Mouse (Mus musculus): ENCODE results near the gene Ankrd65. TPM values are rescaled to one million over a fixed set of nuclear protein-coding genes. Genes with fewer than 3 reads are reported as not detected.
"Not testable (repeated sequence)": the region's sequence is repeated elsewhere in the genome, so short reads cannot be mapped to it uniquely, and the experiment has no call there.

Gene Ankrd65
- total RNA-seq, 2 experiments from 2014 or later = not detected

GRCm38 (mm10) chr4:155774971-155775740, 15.1 kb upstream of the Ankrd65 start:
- ATAC-seq (ENCODE audit: poor library complexity, severe bottlenecking) = peak; percentile 51

GRCm38 (mm10) chr4:155775855-155776254, 14.4 kb upstream of the Ankrd65 start:
- ATAC-seq (ENCODE audit: poor library complexity, severe bottlenecking) = no peak

- ATAC-seq (ENCODE audit: poor library complexity, severe bottlenecking) = no peak
These were observed 13.4 kb upstream of the Ankrd65 start for GRCm38 (mm10) chr4:155776704-155777335.

GRCm38 (mm10) chr4:155777816-155778215, 12.4 kb upstream of the Ankrd65 start:
- ATAC-seq (ENCODE audit: poor library complexity, severe bottlenecking) = no peak

- no peak for ATAC-seq (ENCODE audit: poor library complexity, severe bottlenecking)
These were observed 10.7 kb upstream of the Ankrd65 start for GRCm38 (mm10) chr4:155779498-155779897.

GRCm38 (mm10) chr4:155780895-155781294, 9.3 kb upstream of the Ankrd65 start:
- ATAC-seq (ENCODE audit: poor library complexity, severe bottlenecking) = no peak

GRCm38 (mm10) chr4:155783486-155784080, 6.7 kb upstream of the Ankrd65 start:
- ATAC-seq (ENCODE audit: poor library complexity, severe bottlenecking) = no peak

- ATAC-seq (ENCODE audit: poor library complexity, severe bottlenecking) = peak; percentile 80
These were observed 6.0 kb upstream of the Ankrd65 start for GRCm38 (mm10) chr4:155784081-155784701.

GRCm38 (mm10) chr4:155785246-155785645, 5.0 kb upstream of the Ankrd65 start:
- ATAC-seq (ENCODE audit: poor library complexity, severe bottlenecking) = no peak

- ATAC-seq (ENCODE audit: poor library complexity, severe bottlenecking) = no peak
These were observed 4.4 kb upstream of the Ankrd65 start, which contains the start of gene Tmem88b for GRCm38 (mm10) chr4:155785819-155786218. TSS of gene Tmem88b (minus strand) at chr4:155785874.

- ATAC-seq (ENCODE audit: poor library complexity, severe bottlenecking) = no peak
These were observed 1.9 kb upstream of the Ankrd65 start for GRCm38 (mm10) chr4:155788300-155788699.

- ATAC-seq (ENCODE audit: poor library complexity, severe bottlenecking) = not testable (repeated sequence)
These were observed 1.4 kb upstream of the Ankrd65 start for GRCm38 (mm10) chr4:155788833-155789232.

GRCm38 (mm10) chr4:155790650-155791161, 467 bp downstream of the Ankrd65 start:
- no peak for ATAC-seq (ENCODE audit: poor library complexity, severe bottlenecking)

GRCm38 (mm10) chr4:155791240-155791933, 1.1 kb downstream of the Ankrd65 start:
- ATAC-seq (ENCODE audit: poor library complexity, severe bottlenecking) = no peak

GRCm38 (mm10) chr4:155793730-155794129, 3.5 kb downstream of the Ankrd65 start:
- no peak for ATAC-seq (ENCODE audit: poor library complexity, severe bottlenecking)

- no peak for ATAC-seq (ENCODE audit: poor library complexity, severe bottlenecking)
These were observed 11.8 kb downstream of the Ankrd65 start for GRCm38 (mm10) chr4:155802075-155802474.

- 0 out of 2 replicates have a peak, but pooled peaks have one; percentile 20 for ATAC-seq (ENCODE audit: poor library complexity, severe bottlenecking)
These were observed 12.6 kb downstream of the Ankrd65 start, which contains the start of gene Mrpl20 for GRCm38 (mm10) chr4:155802741-155803339. TSS of gene Mrpl20 (plus strand) at chr4:155802878.

- ATAC-seq (ENCODE audit: poor library complexity, severe bottlenecking) = peak; percentile 100
These were observed 13.3 kb downstream of the Ankrd65 start for GRCm38 (mm10) chr4:155803340-155804041.

GRCm38 (mm10) chr4:155807841-155808240, 17.6 kb downstream of the Ankrd65 start:
- ATAC-seq (ENCODE audit: poor library complexity, severe bottlenecking) = no peak

Data from megakaryocyte, adult 5-6 weeks (primary cell).